Mouse (Mus musculus): ENCODE data around the gene Tmem229b. TPM values are rescaled to one million over a fixed set of nuclear protein-coding genes. Genes with fewer than 3 reads are reported as not detected.

Gene Tmem229b
- total RNA-seq, 2 experiments from 2014 or later, result 8.5 to 22.1 TPM

DNA sequence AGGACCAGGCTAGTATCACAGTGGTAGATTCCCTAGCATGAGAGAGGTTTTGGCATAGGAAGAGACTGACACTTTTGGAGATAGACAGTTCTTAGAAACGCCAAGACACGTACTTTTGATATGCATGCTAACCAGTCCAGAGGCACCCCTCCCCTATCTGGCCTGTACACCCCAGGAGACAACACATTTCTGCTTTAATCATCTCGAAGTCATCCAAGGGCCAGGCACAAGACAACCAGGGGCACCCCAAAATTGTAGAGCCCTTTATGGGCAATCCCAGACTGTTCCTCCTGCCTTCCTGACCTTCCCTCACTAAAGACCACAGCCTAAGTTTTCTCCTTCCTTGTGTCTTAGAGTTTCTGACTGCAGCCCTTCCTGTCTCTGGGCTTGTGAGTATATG is 91.9 kb downstream of the Tmem229b start:
- no peak for ATAC-seq (replicated peaks; ENCODE audit: low FRiP score, low TSS enrichment, poor library complexity, severe bottlenecking)

DNA sequence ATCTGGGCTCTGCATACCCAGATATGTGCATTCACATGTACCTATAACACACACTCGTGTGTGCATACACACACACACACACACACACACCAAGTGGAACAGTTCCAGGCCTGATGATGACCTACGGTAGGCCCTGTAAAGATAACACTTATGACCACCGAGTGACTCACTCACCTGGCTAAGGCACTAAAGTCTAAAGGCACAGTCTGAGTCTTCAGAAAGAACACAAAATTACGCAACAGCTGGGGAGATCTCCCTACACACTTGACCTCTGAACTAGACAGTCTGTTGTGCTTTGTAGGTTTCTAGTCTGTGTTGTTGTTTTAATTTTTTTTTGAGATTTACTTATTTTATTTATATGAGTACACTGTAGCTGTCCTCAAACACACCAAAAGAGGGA is 93.0 kb downstream of the Tmem229b start:
- ATAC-seq (replicated peaks; ENCODE audit: low FRiP score, low TSS enrichment, poor library complexity, severe bottlenecking), result no peak

Other genes with a start within 250 kb of the Tmem229b start
- 53.3 and 74.5 TPM in 2 replicates for gene Atp6v1d, start 146.0 kb downstream of the Tmem229b start, total RNA-seq (2014; fragmentation: Nextera tagmentation)
- 15.3 and 27.9 TPM in 2 replicates for gene Atp6v1d, start 146.0 kb downstream of the Tmem229b start, total RNA-seq (2017)
- gene Eif2s1, start 145.8 kb downstream of the Tmem229b start, total RNA-seq (2014; fragmentation: Nextera tagmentation), result 88.2 and 99.2 TPM in 2 replicates
- 137 and 156 TPM in 2 replicates for gene Eif2s1, start 145.8 kb downstream of the Tmem229b start, total RNA-seq (2017)
- 2.2 TPM in 1 of 2 replicates, not detected in the other for gene Plek2, start 100.7 kb downstream of the Tmem229b start, total RNA-seq (2014; fragmentation: Nextera tagmentation)
- gene Plek2, start 100.7 kb downstream of the Tmem229b start, total RNA-seq (2017), result 0.66 TPM in 1 of 2 replicates, not detected in the other
- not detected in 2 replicates for gene Plekhh1, start 21.5 kb upstream of the Tmem229b start, total RNA-seq (2014; fragmentation: Nextera tagmentation)
- gene Plekhh1, start 21.5 kb upstream of the Tmem229b start, total RNA-seq (2017), result not detected in 2 replicates
- gene Pigh, start 82.0 kb upstream of the Tmem229b start, total RNA-seq (2014; fragmentation: Nextera tagmentation), result 6.8 and 11.0 TPM in 2 replicates
- gene Pigh, start 82.0 kb upstream of the Tmem229b start, total RNA-seq (2017), result 12.7 and 13.0 TPM in 2 replicates
- gene Arg2, start 123.2 kb upstream of the Tmem229b start, total RNA-seq (2014; fragmentation: Nextera tagmentation), result not detected in 2 replicates
- not detected in 2 replicates for gene Arg2, start 123.2 kb upstream of the Tmem229b start, total RNA-seq (2017)
- 40.5 and 50.0 TPM in 2 replicates for gene Vti1b, start 165.0 kb upstream of the Tmem229b start, total RNA-seq (2014; fragmentation: Nextera tagmentation)
- gene Vti1b, start 165.0 kb upstream of the Tmem229b start, total RNA-seq (2017), result 141 and 215 TPM in 2 replicates
- gene Rdh11, start 184.7 kb upstream of the Tmem229b start, total RNA-seq (2014; fragmentation: Nextera tagmentation), result 17.3 and 24.7 TPM in 2 replicates
- 29.6 and 30.5 TPM in 2 replicates for gene Rdh11, start 184.7 kb upstream of the Tmem229b start, total RNA-seq (2017)
- gene Rdh12, start 201.3 kb upstream of the Tmem229b start, total RNA-seq (2014; fragmentation: Nextera tagmentation), result 1.2 and 5.7 TPM in 2 replicates
- 0.19 TPM in 1 of 2 replicates, not detected in the other for gene Rdh12, start 201.3 kb upstream of the Tmem229b start, total RNA-seq (2017)